Mouse (Mus musculus) kidney, postnatal 0 days (tissue): ENCODE data around the gene Kmt5c. TPM values are rescaled to one million over a fixed set of nuclear protein-coding genes. Genes with fewer than 3 reads are reported as not detected.
"Not testable (repeated sequence)": the region's sequence is repeated elsewhere in the genome, so short reads cannot be mapped to it uniquely, and the experiment has no call there.

Source experiments
- ATAC-seq: fragments of 200-750 bp; cut with Nextera tagmentation; replicated peaks from 2 replicates; pipeline ENCODE4 v1.8.0; 2017; ENCODE audit warnings: low read depth, moderate number of reproducible peaks, moderate TSS enrichment, moderate library complexity; ENCODE audit not compliant: low FRiP score
- DNase-seq: peaks from one replicate; pipeline ENCODE4 v3.0.0-alpha.2; 2016; ENCODE audit warnings: low spot score
- H3K27ac ChIP-seq: fragments of 300-500 bp; sonication (generic); 2 replicates; pipeline ENCODE4 v1.5.1; 2014; ENCODE audit warnings: mild to moderate bottlenecking
- H3K27me3 ChIP-seq: fragments of 300-500 bp; sonication (generic); 2 replicates; pipeline ENCODE4 v1.6.1; 2014; ENCODE audit warnings: low read length, mixed read lengths; ENCODE audit not compliant: insufficient read depth
- H3K36me3 ChIP-seq: fragments of 300-500 bp; sonication (generic); 2 replicates; pipeline ENCODE4 v1.6.1; 2014; ENCODE audit warnings: low read length, mixed read lengths; ENCODE audit not compliant: insufficient read depth
- H3K4me1 ChIP-seq: fragments of 300-500 bp; sonication (generic); replicated peaks from 2 replicates; pipeline ENCODE4 v1.6.1; 2014; ENCODE audit warnings: antibody characterized with exemption, low read length, mixed read lengths; ENCODE audit not compliant: insufficient read depth
- H3K4me2 ChIP-seq: fragments of 300-500 bp; sonication (generic); 2 replicates; pipeline ENCODE4 v1.6.1; 2014; ENCODE audit warnings: mild to moderate bottlenecking, low read length, moderate library complexity, mixed read lengths
- H3K4me3 ChIP-seq: fragments of 300-500 bp; sonication (generic); replicated peaks from 2 replicates; pipeline ENCODE4 v1.5.1; 2014; ENCODE audit warnings: low read depth, low read length
- H3K9ac ChIP-seq: fragments of 300-500 bp; sonication (generic); 2 replicates; pipeline ENCODE4 v1.6.1; 2014; ENCODE audit warnings: low read depth, low read length
- H3K9me3 ChIP-seq: fragments of 300-500 bp; sonication (generic); replicated peaks from 2 replicates; pipeline ENCODE4 v1.6.1; 2016; ENCODE audit warnings: low read length, inconsistent platforms, mixed read lengths
- CTCF ChIP-seq: IDR thresholded peaks from 2 replicates; pipeline ENCODE4 v1.5.1; 2016; ENCODE audit warnings: antibody characterized with exemption, low read depth, mild to moderate bottlenecking, moderate library complexity
- WGBS: fragments of 180-500 bp; shearing (Covaris S2); extraction: QIAGEN DNeasy Blood & Tissue Kit; methylation state at CpG from one replicate; pipeline ENCODE4 v1.1.7; 2014; 5-methylcytosine and 5-hydroxymethylcytosine counted together
- polyA plus RNA-seq: library from polyadenylated mRNA; unstranded; fragments of >200 nt; fragmentation: Nextera tagmentation; extraction: Ambion mirVana; gene quantifications from 2 replicates; pipeline ENCODE4 v1.2.1, GENCODE M21; 2015

Kmt5c gene
- polyA plus RNA-seq, 1 experiment from 2014 or later = 61.2 TPM

GRCm38 (mm10) chr7:4783667-4784268, 43.9 kb downstream of the Kmt5c start:
- 79% methylated on average over 14 of the region's 14 CpGs for WGBS
- no peak for TF ChIP-seq CTCF
- no peaks in the 10 kb centered on the region for H3K36me3 ChIP-seq
- H3K9me3 ChIP-seq = no peaks in the 10 kb centered on the region
- no peak overlapping the region for H3K27ac ChIP-seq
- H3K27me3 ChIP-seq = no peaks in the 10 kb centered on the region
- no peak overlapping the region for H3K9ac ChIP-seq
- no peak for ATAC-seq
- H3K4me3 ChIP-seq = no peak overlapping the region
- H3K4me2 ChIP-seq = no peak overlapping the region
- H3K4me1 ChIP-seq = no peaks in the 10 kb centered on the region; the same call in 1 of the 2 replicates
- DNase-seq = no peak

GRCm38 (mm10) chr7:4788499-4789435, 48.9 kb downstream of the Kmt5c start:
- Histone ChIP-seq H3K27ac (peak overlapping the region; percentile 87), H3K4me3 (peak overlapping the region; percentile 57), H3K27me3 (no peaks in the 10 kb centered on the region), H3K9ac (peak overlapping the region; percentile 81), H3K36me3 (peaks cover 2% of the 10 kb centered on the region; the same call in 1 of the 2 replicates), H3K4me1 (peaks cover 2% of the 10 kb centered on the region; the same call in 1 of the 2 replicates), H3K9me3 (no peaks in the 10 kb centered on the region), H3K4me2 (peak overlapping the region; percentile 94)
- WGBS = 2% methylated on average over 64 of the region's 64 CpGs
- TF ChIP-seq CTCF = peak; percentile 44; the same call in 1 of the 2 replicates
- DNase-seq (peak; percentile 74), ATAC-seq (peak; percentile 60)

GRCm38 (mm10) chr7:4789436-4789935, 49.6 kb downstream of the Kmt5c start, which contains the start of gene Tmem238:
Gene Tmem238 (minus strand): TSS chr7:4789656.
- H3K4me3 ChIP-seq = peak within 1 kb of the TSS; percentile 57
- no peaks in the 10 kb centered on the region for H3K9me3 ChIP-seq
- H3K27me3 ChIP-seq = no peaks in the 10 kb centered on the region
- H3K27ac ChIP-seq = peak within 1 kb of the TSS; percentile 87
- peaks cover 8% of the 10 kb centered on the region; the same call in 1 of the 2 replicates for H3K4me1 ChIP-seq
- 6% methylated on average over 40 of the region's 40 CpGs for WGBS
- peak; percentile 37 for DNase-seq
- peaks cover 9% of the 10 kb centered on the region for H3K36me3 ChIP-seq
- peak within 1 kb of the TSS; percentile 81 for H3K9ac ChIP-seq
- no peak for TF ChIP-seq CTCF
- peak within 1 kb of the TSS; percentile 94 for H3K4me2 ChIP-seq
- ATAC-seq = peak; percentile 43

DNA sequence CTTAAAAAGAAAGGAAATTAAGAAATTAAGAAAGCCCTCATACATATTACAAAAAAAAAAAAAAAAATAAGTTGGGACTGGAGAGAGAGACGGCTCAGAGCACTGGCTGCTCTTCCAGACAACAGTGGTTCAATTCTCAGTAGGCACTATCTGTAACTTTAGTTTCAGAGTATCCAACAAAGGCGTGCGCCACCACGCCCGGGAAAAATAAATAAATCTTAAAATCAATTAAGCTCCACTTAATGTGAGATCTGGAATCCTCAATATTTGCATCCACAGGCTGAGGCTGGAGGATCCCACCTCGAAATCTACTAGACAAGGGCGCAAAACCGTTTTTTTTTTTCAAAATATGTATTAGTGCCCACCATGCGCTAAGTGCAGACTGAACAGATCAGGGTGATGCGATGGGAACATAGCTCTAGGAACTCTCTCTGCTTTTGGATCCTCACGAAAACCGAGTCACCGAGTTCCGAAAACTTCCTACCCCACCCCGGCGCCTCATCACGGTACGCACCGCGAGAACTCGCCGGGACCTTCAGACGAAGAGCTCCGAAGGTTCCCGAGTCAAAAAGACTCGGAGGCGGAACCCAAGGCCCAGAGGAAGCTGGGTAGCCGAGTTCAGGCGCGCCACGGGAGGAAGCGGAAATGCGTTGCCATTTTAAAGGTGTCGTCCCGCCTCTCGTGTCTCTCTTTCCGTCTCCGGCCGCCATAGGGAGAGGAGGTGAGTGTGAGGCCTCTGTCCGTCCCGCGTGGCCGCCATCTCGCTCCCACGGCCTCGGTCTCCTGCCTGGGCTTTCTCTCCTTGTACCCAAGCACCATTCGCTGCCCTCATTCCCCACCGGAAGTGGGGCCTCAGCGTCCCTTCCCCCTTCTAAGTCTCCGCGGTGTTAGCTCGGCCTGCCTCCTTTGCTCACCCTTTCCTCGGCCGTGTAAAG, 52.6 kb downstream of the Kmt5c start, which contains the start of gene Rpl28:
Gene Rpl28 (plus strand): TSS at position 597 of the 935 bp plus-strand sequence.
- Histone ChIP-seq H3K27me3 (no peaks in the 10 kb centered on the region), H3K4me3 (peak within 1 kb of the TSS; percentile 81), H3K9ac (peak within 1 kb of the TSS; percentile 95), H3K27ac (peak within 1 kb of the TSS; percentile 94), H3K36me3 (peaks cover 25% of the 10 kb centered on the region), H3K9me3 (no peaks in the 10 kb centered on the region), H3K4me2 (peak within 1 kb of the TSS; percentile 82), H3K4me1 (peaks cover 8% of the 10 kb centered on the region; the same call in 1 of the 2 replicates)
- WGBS = under 1% methylated on average over 54 of the region's 54 CpGs
- no peak for TF ChIP-seq CTCF
- ATAC-seq = peak; percentile 88
- peak; percentile 99 for DNase-seq

DNA sequence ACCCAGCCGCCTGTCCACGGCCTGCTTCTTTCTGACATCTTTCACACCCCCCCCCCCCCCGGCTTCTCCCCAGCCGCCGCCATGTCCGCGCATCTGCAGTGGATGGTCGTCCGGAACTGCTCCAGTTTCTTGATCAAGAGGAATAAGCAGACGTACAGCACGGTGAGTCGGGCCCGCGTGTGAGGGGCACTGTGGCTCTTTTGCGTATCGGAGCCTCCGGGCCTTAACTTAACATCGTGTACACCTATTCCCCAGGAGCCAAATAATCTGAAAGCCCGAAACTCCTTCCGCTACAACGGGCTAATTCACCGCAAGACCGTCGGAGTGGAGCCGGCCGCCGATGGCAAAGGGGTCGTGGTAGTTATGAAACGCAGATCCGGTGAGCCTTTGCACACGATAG, 53.3 kb downstream of the Kmt5c start:
- Histone ChIP-seq H3K4me2 (peak overlapping the region; percentile 82), H3K27ac (peak overlapping the region; percentile 94), H3K4me3 (peak overlapping the region; percentile 81), H3K36me3 (peaks cover 26% of the 10 kb centered on the region), H3K9ac (peak overlapping the region; percentile 95)
- WGBS = under 1% methylated on average over 28 of the region's 31 CpGs
- not testable (repeated sequence) for H3K27me3 ChIP-seq, DNase-seq, H3K9me3 ChIP-seq, ATAC-seq, H3K4me1 ChIP-seq
